Mouse (Mus musculus) spleen, postnatal 36 days (tissue): ENCODE measurements at regions not wholly inside any gene's neighbourhood (a gene's known extent, or its start where the extent isn't known, plus 50 kb on each side); places are given as distances from the start of the nearest gene placed in this dataset.

ENCODE experiments used
- DNase-seq, 2 experiments: peaks; one replicate each; pipeline ENCODE4 v3.0.0; 2022; ENCODE audit warnings: low spot score in 2 of 2, mixed read lengths in 1 of 2

- no peak for DNase-seq
Observed at GRCm38 (mm10) chr6:93623541-93623940, 660.2 kb downstream of the Magi1 start.

GRCm38 (mm10) chr6:93616926-93617325 is 666.8 kb downstream of the Magi1 start:
- DNase-seq = no peak

GRCm38 (mm10) chr6:93600376-93600775 is 657.1 kb upstream of the Adamts9 start:
- no peak for DNase-seq

GRCm38 (mm10) chr6:93599371-93599770 is 656.1 kb upstream of the Adamts9 start:
- no peak for DNase-seq

GRCm38 (mm10) chr6:93589935-93590334 is 646.6 kb upstream of the Adamts9 start:
- DNase-seq = no peak

GRCm38 (mm10) chr6:93586871-93587270 is 643.6 kb upstream of the Adamts9 start:
- no peak for DNase-seq

- DNase-seq = no peak
Observed at GRCm38 (mm10) chr6:93581141-93581540, 637.8 kb upstream of the Adamts9 start.

GRCm38 (mm10) chr6:93580716-93581115 is 637.4 kb upstream of the Adamts9 start:
- no peak for DNase-seq

GRCm38 (mm10) chr6:93575249-93575648 is 632.0 kb upstream of the Adamts9 start:
- DNase-seq = no peak

- DNase-seq = no peak
Observed at GRCm38 (mm10) chr6:93573679-93574635, 630.7 kb upstream of the Adamts9 start.

GRCm38 (mm10) chr6:93569866-93570265 is 626.6 kb upstream of the Adamts9 start:
- DNase-seq = no peak

GRCm38 (mm10) chr6:93569211-93569610 is 625.9 kb upstream of the Adamts9 start:
- no peak for DNase-seq

GRCm38 (mm10) chr6:93566661-93567060 is 623.4 kb upstream of the Adamts9 start:
- no peak for DNase-seq

GRCm38 (mm10) chr6:93548311-93548710 is 605.0 kb upstream of the Adamts9 start:
- DNase-seq = no peak

GRCm38 (mm10) chr6:93544246-93544645 is 601.0 kb upstream of the Adamts9 start:
- no peak for DNase-seq

- DNase-seq = no peak
Observed at GRCm38 (mm10) chr6:93543354-93544129, 600.2 kb upstream of the Adamts9 start.

GRCm38 (mm10) chr6:93539583-93539982 is 596.3 kb upstream of the Adamts9 start:
- DNase-seq = no peak

GRCm38 (mm10) chr6:93539171-93539570 is 595.9 kb upstream of the Adamts9 start:
- no peak for DNase-seq

- DNase-seq = no peak
Observed at GRCm38 (mm10) chr6:93537971-93538370, 594.7 kb upstream of the Adamts9 start.

- no peak for DNase-seq
Observed at GRCm38 (mm10) chr6:93537126-93537525, 593.8 kb upstream of the Adamts9 start.

- no peak for DNase-seq
Observed at GRCm38 (mm10) chr6:93513818-93514217, 570.5 kb upstream of the Adamts9 start.

- no peak for DNase-seq
Observed at GRCm38 (mm10) chr6:93509857-93510256, 566.6 kb upstream of the Adamts9 start.

GRCm38 (mm10) chr6:93497824-93498223 is 554.5 kb upstream of the Adamts9 start:
- DNase-seq = no peak
